ENCODE assay signal across 12 mouse cellular contexts in genomic region chr12:17069808-17070207, GRCm38 (mm10). TPM values are rescaled to one million over a fixed set of nuclear protein-coding genes. Genes with fewer than 3 reads are reported as not detected.
DNase-seq lines count a peak whose midpoint lies in the region; ATAC-seq lines count a peak whose summit lies in the region.
"Had no signal": no experiment of that assay in that cellular context is flagged by ENCODE, and none has a peak within 500 bp of the region (broad histone marks: within the 10 kb centered on the region; RNA-seq: fewer than 3 reads in every experiment).

No protein-coding gene starts in this region.

- intact Hi-C loops in left cerebral cortex, postnatal 25 days (cut with DNase I), result loop anchor here (5.0 kb wide), 1 partner anchor 102 kb away; no protein-coding TSS in a partner anchor

- no peaks in the 10 kb centered on the region for H3K36me3 ChIP-seq in neural tube, embryonic 13.5 days
- no peaks in the 10 kb centered on the region for H3K36me3 ChIP-seq in neural tube, embryonic 15.5 days
- H3K36me3 ChIP-seq in kidney, embryonic 15.5 days, result no peaks in the 10 kb centered on the region
- H3K36me3 ChIP-seq: embryonic facial prominence, embryonic 13.5 days; heart, embryonic 13.5 days had no signal

- no peaks in the 10 kb centered on the region for H3K9me3 ChIP-seq in neural tube, embryonic 13.5 days
- no peaks in the 10 kb centered on the region for H3K9me3 ChIP-seq in neural tube, embryonic 15.5 days (replicated peaks)
- H3K9me3 ChIP-seq in kidney, embryonic 15.5 days (replicated peaks), result no peaks in the 10 kb centered on the region
- H3K9me3 ChIP-seq: embryonic facial prominence, embryonic 13.5 days; heart, embryonic 13.5 days had no signal

- peak; percentile 71 for ATAC-seq in neural tube, embryonic 13.5 days (ENCODE audit: low read depth)
- no peak for ATAC-seq in neural tube, embryonic 15.5 days (ENCODE audit: low FRiP score)
- no peak for ATAC-seq in kidney, embryonic 15.5 days (replicated peaks; ENCODE audit: low FRiP score)
- ATAC-seq: Patski had no signal

- H3K4me1 ChIP-seq in neural tube, embryonic 13.5 days (replicated peaks), result peaks cover 11% of the 10 kb centered on the region
- peaks cover 6% of the 10 kb centered on the region for H3K4me1 ChIP-seq in neural tube, embryonic 15.5 days
- no peaks in the 10 kb centered on the region for H3K4me1 ChIP-seq in kidney, embryonic 15.5 days
- H3K4me1 ChIP-seq: embryonic facial prominence, embryonic 13.5 days; heart, embryonic 13.5 days had no signal

- H3K4me3 ChIP-seq in neural tube, embryonic 13.5 days, result no peak overlapping the region
- no peak overlapping the region for H3K4me3 ChIP-seq in neural tube, embryonic 15.5 days (replicated peaks)
- H3K4me3 ChIP-seq in kidney, embryonic 15.5 days (replicated peaks), result no peak overlapping the region
- H3K4me3 ChIP-seq: embryonic facial prominence, embryonic 13.5 days; heart, embryonic 13.5 days had no signal

- H3K9ac ChIP-seq in neural tube, embryonic 13.5 days, result no peak overlapping the region
- H3K9ac ChIP-seq in neural tube, embryonic 15.5 days (replicated peaks), result no peak overlapping the region
- H3K9ac ChIP-seq in kidney, embryonic 15.5 days, result no peak overlapping the region
- H3K9ac ChIP-seq: embryonic facial prominence, embryonic 13.5 days; heart, embryonic 13.5 days had no signal

- H3K27me3 ChIP-seq in neural tube, embryonic 13.5 days, result no peaks in the 10 kb centered on the region
- no peaks in the 10 kb centered on the region for H3K27me3 ChIP-seq in neural tube, embryonic 15.5 days (replicated peaks)
- no peaks in the 10 kb centered on the region; the same call in 1 of the 2 replicates for H3K27me3 ChIP-seq in kidney, embryonic 15.5 days
- H3K27me3 ChIP-seq: embryonic facial prominence, embryonic 13.5 days; heart, embryonic 13.5 days; Patski had no signal

- peak; percentile 81 for DNase-seq in layer of hippocampus, adult 11-12 months (ENCODE audit: low spot score)
- peak; percentile 76 to 95 for DNase-seq in left cerebral cortex, postnatal 25 days (ENCODE audit: low spot score in 2 of 2)
- DNase-seq in telencephalon, adult 2 months (ENCODE audit: low read depth, low spot score), result peak; percentile 82
- DNase-seq in retina, embryonic 14.5 days (ENCODE audit: low spot score), result no peak
- no peak for DNase-seq in yolk sac, embryonic 10.5 days (ENCODE audit: low spot score)

- 30% methylated on average over 9 of the region's 9 CpGs for WGBS in neural tube, embryonic 13.5 days
- WGBS in neural tube, embryonic 15.5 days, result 30% methylated on average over 9 of the region's 9 CpGs
- WGBS in kidney, embryonic 15.5 days, result 65% methylated on average over 9 of the region's 9 CpGs

- no peak overlapping the region for H3K4me2 ChIP-seq in neural tube, embryonic 13.5 days
- no peak overlapping the region for H3K4me2 ChIP-seq in neural tube, embryonic 15.5 days
- no peak overlapping the region for H3K4me2 ChIP-seq in kidney, embryonic 15.5 days
- H3K4me2 ChIP-seq: embryonic facial prominence, embryonic 13.5 days; heart, embryonic 13.5 days had no signal

- H3K27ac ChIP-seq in neural tube, embryonic 13.5 days (replicated peaks), result no peak overlapping the region
- H3K27ac ChIP-seq in neural tube, embryonic 15.5 days (replicated peaks), result no peak overlapping the region
- H3K27ac ChIP-seq in kidney, embryonic 15.5 days, result no peak overlapping the region
- H3K27ac ChIP-seq: embryonic facial prominence, embryonic 13.5 days; heart, embryonic 13.5 days had no signal

RNA-seq across cellular contexts. Expression of gene 2410004P03Rik, which starts 58.3 kb away (rescaled TPM):
- 1.1 and 1.6 TPM in 2 replicates for polyA plus RNA-seq in neural tube, embryonic 13.5 days (2015; fragmentation: Nextera tagmentation; extraction: Ambion mirVana)
- 5.0 and 5.5 TPM in 2 replicates for polyA plus RNA-seq in neural tube, embryonic 15.5 days (2015; fragmentation: Nextera tagmentation; extraction: Ambion mirVana)
- under 1 TPM; 0.60 to 0.87 TPM for total RNA-seq in left cerebral cortex, postnatal 25 days (2021)
- polyA plus RNA-seq in kidney, embryonic 15.5 days (2015; fragmentation: Nextera tagmentation; extraction: Ambion mirVana), result 0.40 and 0.76 TPM in 2 replicates
- polyA plus RNA-seq: heart, embryonic 13.5 days; liver, embryonic 16.5 days; Patski had no signal

Comparison
In these comparisons a context has a peak if more than half of its experiments do, and no peak if none do; other contexts are left out.
1. DNase-seq: peak in layer of hippocampus, adult 11-12 months (single experiment), left cerebral cortex, postnatal 25 days (2 of 2) and telencephalon, adult 2 months (single experiment); none in retina, embryonic 14.5 days (single experiment) and yolk sac, embryonic 10.5 days (single experiment).